Mouse (Mus musculus) liver, embryonic 13.5 days (tissue): ENCODE data around the gene Olfr364-ps1. TPM values are rescaled to one million over a fixed set of nuclear protein-coding genes. Genes with fewer than 3 reads are reported as not detected.

Source experiments
- ATAC-seq: fragments of 200-750 bp; cut with Nextera tagmentation; 2 replicates; pipeline ENCODE4 v1.8.0; 2017; ENCODE audit warnings: low read depth, mild to moderate bottlenecking, moderate number of reproducible peaks, moderate library complexity
- DNase-seq: peaks from one replicate; pipeline ENCODE4 v3.0.0; 2022
- H3K27ac ChIP-seq: fragments of 300-500 bp; sonication (generic); 2 replicates; pipeline ENCODE4 v1.5.1; 2015; ENCODE audit warnings: moderate library complexity, mild to moderate bottlenecking, inconsistent platforms
- H3K27me3 ChIP-seq: fragments of 300-500 bp; sonication (generic); 2 replicates; pipeline ENCODE4 v1.6.1; 2015; ENCODE audit warnings: mild to moderate bottlenecking, inconsistent platforms
- H3K36me3 ChIP-seq: fragments of 300-500 bp; sonication (generic); 2 replicates; pipeline ENCODE4 v1.6.1; 2015; ENCODE audit warnings: mild to moderate bottlenecking, inconsistent platforms
- H3K4me1 ChIP-seq: fragments of 300-500 bp; sonication (generic); replicated peaks from 2 replicates; pipeline ENCODE4 v1.6.1; 2015; ENCODE audit warnings: inconsistent platforms
- H3K4me2 ChIP-seq: fragments of 300-500 bp; sonication (generic); 2 replicates; pipeline ENCODE4 v1.6.1; 2015; ENCODE audit warnings: inconsistent platforms, mild to moderate bottlenecking, moderate library complexity
- H3K4me3 ChIP-seq: fragments of 300-500 bp; sonication (generic); replicated peaks from 2 replicates; pipeline ENCODE4 v1.5.1; 2015; ENCODE audit warnings: mild to moderate bottlenecking, inconsistent platforms
- H3K9ac ChIP-seq: fragments of 300-500 bp; sonication (generic); 2 replicates; pipeline ENCODE4 v1.6.1; 2015; ENCODE audit warnings: mild to moderate bottlenecking, inconsistent platforms
- H3K9me3 ChIP-seq: fragments of 300-500 bp; sonication (generic); replicated peaks from 2 replicates; pipeline ENCODE4 v1.6.1; 2016; ENCODE audit warnings: inconsistent platforms
- WGBS: fragments of 180-500 bp; shearing (Covaris S2); methylation state at CpG from one replicate; pipeline ENCODE4 v1.1.7; 2015; ENCODE audit not compliant: insufficient replicate concordance; 5-methylcytosine and 5-hydroxymethylcytosine counted together
- polyA plus RNA-seq: library from polyadenylated mRNA; unstranded; fragments of >200 nt; fragmentation: Nextera tagmentation; extraction: Ambion mirVana; gene quantifications from 2 replicates; pipeline ENCODE4 v1.2.1, GENCODE M21; 2015

Olfr364-ps1 gene
- polyA plus RNA-seq = not detected in 2 replicates

DNA sequence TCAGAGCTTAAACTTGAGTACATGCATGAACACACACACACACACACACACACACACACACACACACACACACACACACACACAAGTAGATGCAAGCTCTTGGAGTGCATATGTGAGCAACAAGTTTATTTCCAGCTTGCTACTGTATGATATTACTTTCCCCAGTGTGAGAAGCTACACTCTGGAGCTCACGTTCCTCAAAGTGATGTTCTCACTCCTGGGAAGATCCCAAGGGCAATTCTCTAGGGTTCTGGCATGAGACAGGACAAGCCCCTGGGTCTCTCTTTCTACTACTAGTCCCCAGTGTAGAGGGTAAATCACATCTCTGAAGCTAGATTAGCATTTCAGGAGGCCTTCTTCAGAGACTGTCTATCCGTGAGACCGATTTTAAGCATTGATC, at the start of gene Olfr364-ps1:
Gene Olfr364-ps1, plus strand, starts transcription at position 301 of the 400 bp plus-strand sequence.
- ATAC-seq = no peak
- WGBS = 56% methylated on average over 3 of the region's 3 CpGs
- DNase-seq = no peak

DNA sequence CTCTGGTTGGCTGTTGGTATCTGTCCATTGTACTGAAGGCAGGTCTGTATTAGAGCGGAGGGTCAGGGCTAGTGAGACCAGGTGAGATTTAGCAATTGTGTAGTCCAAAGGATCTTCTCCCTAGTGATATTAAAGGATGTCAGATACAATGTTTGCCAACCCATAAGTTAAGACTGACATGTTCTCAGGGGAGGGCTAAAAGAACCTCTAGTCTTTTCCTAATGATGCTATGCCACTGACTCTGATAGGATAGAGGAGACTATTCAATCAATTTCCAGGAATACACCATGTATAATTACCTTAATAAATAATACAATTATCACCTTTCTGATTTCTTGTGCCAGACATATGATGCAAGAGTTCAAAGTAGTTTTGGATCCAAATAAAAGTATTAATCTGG, 21.3 kb upstream of the Olfr364-ps1 start, which contains the start of gene Olfr362:
Gene Olfr362, minus strand, starts transcription at position 101 of the 400 bp plus-strand sequence.
- 71% methylated on average over 1 of the region's 1 CpGs for WGBS
- Histone ChIP-seq H3K4me1 (no peaks in the 10 kb centered on the region), H3K27ac (no peak within 1 kb of the TSS), H3K9me3 (no peaks in the 10 kb centered on the region), H3K4me2 (no peak within 1 kb of the TSS), H3K4me3 (no peak within 1 kb of the TSS), H3K27me3 (no peaks in the 10 kb centered on the region), H3K9ac (no peak within 1 kb of the TSS), H3K36me3 (no peaks in the 10 kb centered on the region)
- DNase-seq (no peak), ATAC-seq (no peak)

More for the DNA sequence above, at the start of gene Olfr364-ps1:
- no peaks in the 10 kb centered on the region for H3K9me3 ChIP-seq
- H3K27me3 ChIP-seq = no peaks in the 10 kb centered on the region
- no peak within 1 kb of the TSS for H3K4me2 ChIP-seq
- H3K4me3 ChIP-seq = no peak within 1 kb of the TSS
- no peaks in the 10 kb centered on the region for H3K4me1 ChIP-seq
- H3K36me3 ChIP-seq = no peaks in the 10 kb centered on the region
- H3K9ac ChIP-seq = no peak within 1 kb of the TSS
- H3K27ac ChIP-seq = no peak within 1 kb of the TSS

GRCm38 (mm10) chr2:37187898-37188297, 48.8 kb downstream of the Olfr364-ps1 start, which contains the start of gene Olfr365:
Gene Olfr365 (plus strand): TSS chr2:37188198.
- Histone ChIP-seq H3K27me3 (no peaks in the 10 kb centered on the region), H3K9ac (no peak within 1 kb of the TSS), H3K4me3 (no peak within 1 kb of the TSS), H3K4me2 (no peak within 1 kb of the TSS), H3K36me3 (no peaks in the 10 kb centered on the region), H3K9me3 (no peaks in the 10 kb centered on the region), H3K4me1 (no peaks in the 10 kb centered on the region), H3K27ac (no peak within 1 kb of the TSS)
- DNase-seq = no peak
- no peak for ATAC-seq
- 58% methylated on average over 3 of the region's 3 CpGs for WGBS

Other genes with a start within 250 kb of the Olfr364-ps1 start
- not detected in 2 replicates for gene Olfr353, start 246.4 kb upstream of the Olfr364-ps1 start, polyA plus RNA-seq
- gene Olfr354, start 233.6 kb upstream of the Olfr364-ps1 start, polyA plus RNA-seq = not detected in 2 replicates
- gene Olfr355, start 210.4 kb upstream of the Olfr364-ps1 start, polyA plus RNA-seq = not detected in 2 replicates
- not detected in 2 replicates for gene Olfr356, start 202.2 kb upstream of the Olfr364-ps1 start, polyA plus RNA-seq
- not detected in 2 replicates for gene Olfr357, start 145.5 kb upstream of the Olfr364-ps1 start, polyA plus RNA-seq
- not detected in 2 replicates for gene Olfr358, start 130.0 kb upstream of the Olfr364-ps1 start, polyA plus RNA-seq
- gene Olfr360, start 73.6 kb upstream of the Olfr364-ps1 start, polyA plus RNA-seq = not detected in 2 replicates
- not detected in 2 replicates for gene Olfr361, start 50.0 kb upstream of the Olfr364-ps1 start, polyA plus RNA-seq
- not detected in 2 replicates for gene Olfr362, start 21.4 kb upstream of the Olfr364-ps1 start, polyA plus RNA-seq
- not detected in 2 replicates for gene Olfr365, start 48.9 kb downstream of the Olfr364-ps1 start, polyA plus RNA-seq
- gene Olfr366, start 72.3 kb downstream of the Olfr364-ps1 start, polyA plus RNA-seq = not detected in 2 replicates
- gene Olfr368, start 187.2 kb downstream of the Olfr364-ps1 start, polyA plus RNA-seq = not detected in 2 replicates
- 13.0 and 18.1 TPM in 2 replicates for gene Pdcl, start 220.0 kb downstream of the Olfr364-ps1 start, polyA plus RNA-seq